Mouse (Mus musculus): ENCODE results near the gene Sec22b.

Sec22b gene

GRCm38 (mm10) chr3:97890205-97890604 is 10.8 kb upstream of the Sec22b start:
- in situ Hi-C loops (cut with MboI; ENCODE audit: low pct_unique_long_range_greater_than_20kb in 1 of 2, low sequenced_read_pairs in 2 of 2, unreplicated experiment in 1 of 2) = loop anchor here in 1 of 2 experiments (25.0 kb wide), 1 partner anchor 203 kb away; no protein-coding TSS in a partner anchor

GRCm38 (mm10) chr3:97894695-97895094 is 6.3 kb upstream of the Sec22b start:
- in situ Hi-C loops (cut with MboI; ENCODE audit: low pct_unique_long_range_greater_than_20kb in 1 of 2, low sequenced_read_pairs in 2 of 2, unreplicated experiment in 1 of 2) = loop anchor here in 1 of 2 experiments (25.0 kb wide), 1 partner anchor 207 kb away; no protein-coding TSS in a partner anchor

- in situ Hi-C loops (cut with MboI; ENCODE audit: low pct_unique_long_range_greater_than_20kb in 1 of 2, low sequenced_read_pairs in 2 of 2, unreplicated experiment in 1 of 2) = loop anchor here in 1 of 2 experiments (25.0 kb wide), 1 partner anchor 211 kb away; no protein-coding TSS in a partner anchor
Observed at GRCm38 (mm10) chr3:97898381-97898780, 2.6 kb upstream of the Sec22b start.

- in situ Hi-C loops (cut with MboI; ENCODE audit: low pct_unique_long_range_greater_than_20kb in 1 of 2, low sequenced_read_pairs in 2 of 2, unreplicated experiment in 1 of 2) = no loop called here
Observed at GRCm38 (mm10) chr3:97901586-97901985, 596 bp downstream of the Sec22b start.

GRCm38 (mm10) chr3:97909737-97910136 is 8.7 kb downstream of the Sec22b start:
- in situ Hi-C loops (cut with MboI; ENCODE audit: low pct_unique_long_range_greater_than_20kb in 1 of 2, low sequenced_read_pairs in 2 of 2, unreplicated experiment in 1 of 2) = no loop called here

- in situ Hi-C loops (cut with MboI; ENCODE audit: low pct_unique_long_range_greater_than_20kb in 1 of 2, low sequenced_read_pairs in 2 of 2, unreplicated experiment in 1 of 2) = no loop called here
Observed at GRCm38 (mm10) chr3:97911093-97911492, 10.1 kb downstream of the Sec22b start.

GRCm38 (mm10) chr3:97915081-97915480 is 14.1 kb downstream of the Sec22b start:
- in situ Hi-C loops (cut with MboI; ENCODE audit: low pct_unique_long_range_greater_than_20kb in 1 of 2, low sequenced_read_pairs in 2 of 2, unreplicated experiment in 1 of 2) = no loop called here

GRCm38 (mm10) chr3:97918885-97919550 is 18.0 kb downstream of the Sec22b start:
- in situ Hi-C loops (cut with MboI; ENCODE audit: low pct_unique_long_range_greater_than_20kb in 1 of 2, low sequenced_read_pairs in 2 of 2, unreplicated experiment in 1 of 2) = no loop called here

GRCm38 (mm10) chr3:97925246-97925645 is 24.3 kb downstream of the Sec22b start:
- in situ Hi-C loops (cut with MboI; ENCODE audit: low pct_unique_long_range_greater_than_20kb in 1 of 2, low sequenced_read_pairs in 2 of 2, unreplicated experiment in 1 of 2) = no loop called here

- in situ Hi-C loops (cut with MboI; ENCODE audit: low pct_unique_long_range_greater_than_20kb in 1 of 2, low sequenced_read_pairs in 2 of 2, unreplicated experiment in 1 of 2) = no loop called here
Observed at GRCm38 (mm10) chr3:97927322-97927721, 26.3 kb downstream of the Sec22b start.

GRCm38 (mm10) chr3:97928968-97929858 is 28.2 kb downstream of the Sec22b start:
- in situ Hi-C loops (cut with MboI; ENCODE audit: low pct_unique_long_range_greater_than_20kb in 1 of 2, low sequenced_read_pairs in 2 of 2, unreplicated experiment in 1 of 2) = no loop called here

GRCm38 (mm10) chr3:97930141-97930786 is 29.3 kb downstream of the Sec22b start:
- in situ Hi-C loops (cut with MboI; ENCODE audit: low pct_unique_long_range_greater_than_20kb in 1 of 2, low sequenced_read_pairs in 2 of 2, unreplicated experiment in 1 of 2) = no loop called here

GRCm38 (mm10) chr3:97930787-97931158 is 29.8 kb downstream of the Sec22b start:
- in situ Hi-C loops (cut with MboI; ENCODE audit: low pct_unique_long_range_greater_than_20kb in 1 of 2, low sequenced_read_pairs in 2 of 2, unreplicated experiment in 1 of 2) = no loop called here

GRCm38 (mm10) chr3:97931310-97931885 is 30.4 kb downstream of the Sec22b start:
- in situ Hi-C loops (cut with MboI; ENCODE audit: low pct_unique_long_range_greater_than_20kb in 1 of 2, low sequenced_read_pairs in 2 of 2, unreplicated experiment in 1 of 2) = no loop called here

GRCm38 (mm10) chr3:97932131-97932530 is 31.1 kb downstream of the Sec22b start:
- in situ Hi-C loops (cut with MboI; ENCODE audit: low pct_unique_long_range_greater_than_20kb in 1 of 2, low sequenced_read_pairs in 2 of 2, unreplicated experiment in 1 of 2) = no loop called here

GRCm38 (mm10) chr3:97932771-97933170 is 31.8 kb downstream of the Sec22b start:
- in situ Hi-C loops (cut with MboI; ENCODE audit: low pct_unique_long_range_greater_than_20kb in 1 of 2, low sequenced_read_pairs in 2 of 2, unreplicated experiment in 1 of 2) = no loop called here

GRCm38 (mm10) chr3:97933251-97933650 is 32.3 kb downstream of the Sec22b start:
- in situ Hi-C loops (cut with MboI; ENCODE audit: low pct_unique_long_range_greater_than_20kb in 1 of 2, low sequenced_read_pairs in 2 of 2, unreplicated experiment in 1 of 2) = no loop called here

GRCm38 (mm10) chr3:97933811-97934210 is 32.8 kb downstream of the Sec22b start:
- in situ Hi-C loops (cut with MboI; ENCODE audit: low pct_unique_long_range_greater_than_20kb in 1 of 2, low sequenced_read_pairs in 2 of 2, unreplicated experiment in 1 of 2) = no loop called here
